Mouse (Mus musculus): ENCODE measurements around the gene Odf3l2.

DNA sequence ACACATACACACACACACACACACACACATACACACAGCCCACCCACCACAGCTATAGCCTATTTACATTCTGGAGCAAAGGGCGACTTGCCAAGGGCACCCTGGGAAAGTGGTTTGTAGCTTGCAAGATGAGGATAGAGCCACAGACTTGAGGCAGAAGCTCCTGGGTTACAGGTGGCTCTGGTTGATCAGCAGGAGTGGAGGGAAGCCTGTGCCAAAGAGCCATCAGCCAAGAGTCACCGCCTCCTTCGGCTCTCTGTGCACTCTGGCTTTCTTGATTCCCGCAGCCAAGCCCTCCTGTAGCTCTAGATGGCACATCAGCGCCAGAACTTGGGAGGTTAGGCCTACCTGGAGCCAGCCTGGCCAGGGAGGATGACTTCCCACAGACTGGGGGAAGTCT is 34.2 kb downstream of the Odf3l2 start:
- TF ChIP-seq POLR2A (IDR thresholded peaks at IDR 0.05; ENCODE audit: low read depth, low read length) (no peak), CTCF (IDR thresholded peaks at IDR 0.05; ENCODE audit: extremely low read depth, insufficient read length, insufficient replicate concordance, low read depth, low read length) (no peak)
